Mouse (Mus musculus) kidney, embryonic 15.5 days (tissue): ENCODE results near the gene Cldn5. TPM values are rescaled to one million over a fixed set of nuclear protein-coding genes. Genes with fewer than 3 reads are reported as not detected.
A peak's percentile ranks its signal among the peaks of the same experiment; 100 is the strongest.

Source experiments
- ATAC-seq: fragments of 200-750 bp; cut with Nextera tagmentation; replicated peaks from 2 replicates; pipeline ENCODE4 v1.8.0; 2017; ENCODE audit warnings: moderate TSS enrichment; ENCODE audit not compliant: low FRiP score
- H3K27ac ChIP-seq: fragments of 300-500 bp; sonication (generic); 2 replicates; pipeline ENCODE4 v1.5.1; 2015; ENCODE audit warnings: mild to moderate bottlenecking, inconsistent platforms
- H3K27me3 ChIP-seq: fragments of 300-500 bp; sonication (generic); 2 replicates; pipeline ENCODE4 v1.6.1; 2015; ENCODE audit warnings: inconsistent platforms
- H3K36me3 ChIP-seq: fragments of 300-500 bp; sonication (generic); 2 replicates; pipeline ENCODE4 v1.6.1; 2015; ENCODE audit warnings: inconsistent platforms
- H3K4me1 ChIP-seq: fragments of 300-500 bp; sonication (generic); 2 replicates; pipeline ENCODE4 v1.6.1; 2015; ENCODE audit warnings: inconsistent platforms
- H3K4me2 ChIP-seq: fragments of 300-500 bp; sonication (generic); 2 replicates; pipeline ENCODE4 v1.6.1; 2015; ENCODE audit warnings: moderate library complexity, mild to moderate bottlenecking, inconsistent platforms
- H3K4me3 ChIP-seq: fragments of 300-500 bp; sonication (generic); replicated peaks from 2 replicates; pipeline ENCODE4 v1.5.1; 2015; ENCODE audit warnings: mild to moderate bottlenecking, inconsistent platforms
- H3K9ac ChIP-seq: fragments of 300-500 bp; sonication (generic); 2 replicates; pipeline ENCODE4 v1.6.1; 2015; ENCODE audit warnings: mild to moderate bottlenecking, inconsistent platforms
- H3K9me3 ChIP-seq: fragments of 300-500 bp; sonication (generic); replicated peaks from 2 replicates; pipeline ENCODE4 v1.6.1; 2016; ENCODE audit warnings: inconsistent platforms
- WGBS: fragments of 180-500 bp; shearing (Covaris S2); methylation state at CpG from one replicate; pipeline ENCODE4 v1.1.7; 2015; ENCODE audit warnings: mixed read lengths; 5-methylcytosine and 5-hydroxymethylcytosine counted together
- polyA plus RNA-seq: library from polyadenylated mRNA; unstranded; fragments of >200 nt; fragmentation: Nextera tagmentation; extraction: Ambion mirVana; gene quantifications from 2 replicates; pipeline ENCODE4 v1.2.1, GENCODE M21; 2015

The Cldn5 gene
- polyA plus RNA-seq, 1 experiment from 2014 or later = 99.2 TPM

DNA sequence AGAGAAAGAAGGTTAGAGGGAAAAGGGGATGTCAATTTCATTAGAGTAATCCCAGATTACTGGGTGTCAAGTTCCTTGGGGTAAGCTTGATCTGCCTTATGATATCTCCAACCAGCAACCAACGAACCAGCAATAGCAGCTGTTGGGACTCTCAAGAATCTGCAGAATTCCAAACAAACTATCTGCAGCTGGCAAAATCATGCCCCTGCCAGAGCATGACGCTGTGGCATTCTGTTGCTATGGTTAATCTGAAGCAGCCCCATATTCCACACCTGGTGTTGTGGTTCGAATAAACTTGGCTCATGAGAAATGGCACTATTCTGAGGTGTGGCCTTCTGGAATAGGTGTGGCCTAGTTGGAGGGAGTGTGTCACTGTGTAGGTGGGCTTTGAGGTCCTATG, 13.7 kb upstream of the Cldn5 start:
- no peaks in the 10 kb centered on the region for H3K4me1 ChIP-seq
- H3K9ac ChIP-seq = no peak overlapping the region
- no peak overlapping the region for H3K27ac ChIP-seq
- ATAC-seq = no peak
- H3K4me2 ChIP-seq = no peak overlapping the region
- 80% methylated on average over 3 of the region's 3 CpGs for WGBS
- no peak overlapping the region for H3K4me3 ChIP-seq
- H3K9me3 ChIP-seq = no peaks in the 10 kb centered on the region
- no peaks in the 10 kb centered on the region for H3K36me3 ChIP-seq
- H3K27me3 ChIP-seq = no peaks in the 10 kb centered on the region

DNA sequence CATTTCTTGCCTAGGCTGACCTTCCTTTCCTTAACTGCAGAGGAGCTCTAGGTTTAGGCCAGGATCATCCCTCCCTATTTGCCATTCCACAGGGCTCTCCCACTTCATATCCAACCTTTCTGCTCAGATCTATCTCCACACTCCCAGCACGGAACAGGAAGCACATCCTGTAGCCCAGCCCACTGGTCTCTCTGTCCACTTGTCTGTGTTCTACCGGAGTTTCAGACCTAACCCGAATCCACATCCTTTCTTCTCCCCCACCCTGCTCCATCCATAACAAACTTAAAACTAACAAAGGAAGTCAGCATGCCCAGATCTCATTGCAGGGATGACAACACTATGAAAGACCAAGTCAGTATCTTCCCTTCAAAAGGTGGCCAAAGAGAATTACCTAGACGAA, 10.3 kb upstream of the Cldn5 start:
- 76% methylated on average over 4 of the region's 4 CpGs for WGBS
- no peaks in the 10 kb centered on the region for H3K9me3 ChIP-seq
- no peak overlapping the region for H3K4me3 ChIP-seq
- H3K27me3 ChIP-seq = no peaks in the 10 kb centered on the region
- no peak for ATAC-seq
- H3K36me3 ChIP-seq = no peaks in the 10 kb centered on the region
- H3K4me2 ChIP-seq = no peak overlapping the region
- no peaks in the 10 kb centered on the region for H3K4me1 ChIP-seq
- H3K9ac ChIP-seq = no peak overlapping the region
- H3K27ac ChIP-seq = no peak overlapping the region

- no peak overlapping the region for H3K9ac ChIP-seq
- no peak for ATAC-seq
- H3K36me3 ChIP-seq = no peaks in the 10 kb centered on the region
- H3K27me3 ChIP-seq = 0 out of 2 replicates have a peak, but pooled peaks cover under 1% of the 10 kb centered on the region
- H3K4me1 ChIP-seq = peaks cover 11% of the 10 kb centered on the region; the same call in 1 of the 2 replicates
- 73% methylated on average over 1 of the region's 1 CpGs for WGBS
- H3K27ac ChIP-seq = no peak overlapping the region
- H3K9me3 ChIP-seq = no peaks in the 10 kb centered on the region
- H3K4me3 ChIP-seq = no peak overlapping the region
- H3K4me2 ChIP-seq = no peak overlapping the region
These were observed 7.1 kb upstream of the Cldn5 start for GRCm38 (mm10) chr16:18769501-18769900.

DNA sequence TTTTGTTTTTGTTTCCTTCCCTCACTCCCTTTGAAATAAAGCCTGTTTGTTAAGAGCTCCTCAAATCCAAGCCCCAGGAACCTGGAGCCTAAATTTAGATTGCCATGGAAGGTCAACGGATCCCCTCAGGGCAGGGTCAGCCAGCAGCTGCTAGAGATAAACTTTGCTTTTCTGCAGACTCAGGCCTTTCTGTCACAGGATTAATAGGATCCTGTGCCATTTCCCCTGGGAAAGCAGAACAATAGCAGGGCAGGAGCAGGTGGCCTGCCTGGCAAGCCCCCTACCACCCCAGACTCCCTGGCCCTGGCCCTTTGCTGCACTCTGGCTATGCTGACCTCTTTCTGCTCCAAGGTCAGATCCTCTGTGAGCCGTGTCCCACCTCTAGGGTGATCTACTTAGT, 2.7 kb upstream of the Cldn5 start:
- 41% methylated on average over 2 of the region's 2 CpGs for WGBS
- H3K4me2 ChIP-seq = no peak overlapping the region
- H3K4me3 ChIP-seq = no peak overlapping the region
- no peak for ATAC-seq
- H3K9ac ChIP-seq = no peak overlapping the region
- H3K27ac ChIP-seq = peak overlapping the region; percentile 49
- H3K27me3 ChIP-seq = peaks cover 41% of the 10 kb centered on the region
- peaks cover 34% of the 10 kb centered on the region for H3K4me1 ChIP-seq
- no peaks in the 10 kb centered on the region for H3K9me3 ChIP-seq
- no peaks in the 10 kb centered on the region for H3K36me3 ChIP-seq

GRCm38 (mm10) chr16:18775621-18776555, 759 bp upstream of the Cldn5 start:
- no peaks in the 10 kb centered on the region for H3K9me3 ChIP-seq
- peaks cover 46% of the 10 kb centered on the region for H3K27me3 ChIP-seq
- peak overlapping the region; percentile 49 for H3K27ac ChIP-seq
- H3K4me1 ChIP-seq = peaks cover 41% of the 10 kb centered on the region
- ATAC-seq = no peak
- H3K4me2 ChIP-seq = peak overlapping the region; percentile 71
- 42% methylated on average over 18 of the region's 18 CpGs for WGBS
- H3K36me3 ChIP-seq = peaks cover 6% of the 10 kb centered on the region
- H3K9ac ChIP-seq = no peak overlapping the region; the same call in 1 of the 2 replicates
- peak overlapping the region; percentile 50 for H3K4me3 ChIP-seq

DNA sequence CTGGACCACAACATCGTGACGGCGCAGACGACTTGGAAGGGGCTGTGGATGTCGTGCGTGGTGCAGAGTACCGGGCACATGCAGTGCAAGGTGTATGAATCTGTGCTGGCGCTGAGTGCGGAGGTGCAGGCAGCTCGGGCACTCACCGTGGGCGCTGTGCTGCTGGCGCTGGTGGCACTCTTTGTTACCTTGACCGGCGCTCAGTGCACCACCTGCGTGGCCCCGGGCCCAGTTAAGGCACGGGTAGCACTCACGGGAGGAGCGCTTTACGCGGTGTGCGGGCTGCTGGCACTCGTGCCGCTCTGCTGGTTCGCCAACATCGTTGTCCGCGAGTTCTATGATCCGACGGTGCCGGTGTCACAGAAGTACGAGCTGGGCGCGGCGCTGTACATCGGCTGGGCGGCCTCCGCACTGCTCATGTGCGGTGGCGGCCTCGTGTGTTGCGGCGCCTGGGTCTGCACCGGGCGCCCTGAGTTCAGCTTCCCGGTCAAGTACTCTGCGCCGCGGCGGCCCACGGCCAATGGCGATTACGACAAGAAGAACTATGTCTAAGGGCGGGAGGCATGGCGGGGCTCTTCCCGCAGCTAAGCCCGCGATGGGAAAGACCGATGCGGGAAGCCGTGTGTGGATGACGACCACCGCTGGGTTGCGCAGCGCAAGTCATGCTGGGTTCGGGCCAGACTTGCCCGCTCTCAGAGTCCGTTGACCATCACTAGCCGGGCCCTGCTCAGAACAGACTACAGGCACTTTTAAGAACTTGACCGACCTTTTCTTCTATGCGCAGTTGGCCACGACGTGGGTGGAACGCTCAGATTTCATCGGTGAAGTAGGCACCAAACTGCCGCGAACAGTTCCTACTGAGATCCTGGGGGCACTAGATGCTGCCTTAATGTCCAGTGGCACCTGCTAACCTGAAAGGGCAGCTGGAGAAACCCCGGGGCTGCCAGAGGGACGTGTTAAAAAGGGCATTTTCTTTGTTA, 744 bp downstream of the Cldn5 start:
- H3K4me2 ChIP-seq = peak overlapping the region; percentile 71
- peak overlapping the region; percentile 53 for H3K9ac ChIP-seq
- no peaks in the 10 kb centered on the region for H3K9me3 ChIP-seq
- peak overlapping the region; percentile 72 for H3K27ac ChIP-seq
- peak; percentile 10; the same call in 1 of the 2 replicates for ATAC-seq
- WGBS = 1% methylated on average over 80 of the region's 80 CpGs
- peaks cover 15% of the 10 kb centered on the region for H3K36me3 ChIP-seq
- peak overlapping the region; percentile 50 for H3K4me3 ChIP-seq
- peaks cover 52% of the 10 kb centered on the region for H3K4me1 ChIP-seq
- H3K27me3 ChIP-seq = peaks cover 46% of the 10 kb centered on the region

DNA sequence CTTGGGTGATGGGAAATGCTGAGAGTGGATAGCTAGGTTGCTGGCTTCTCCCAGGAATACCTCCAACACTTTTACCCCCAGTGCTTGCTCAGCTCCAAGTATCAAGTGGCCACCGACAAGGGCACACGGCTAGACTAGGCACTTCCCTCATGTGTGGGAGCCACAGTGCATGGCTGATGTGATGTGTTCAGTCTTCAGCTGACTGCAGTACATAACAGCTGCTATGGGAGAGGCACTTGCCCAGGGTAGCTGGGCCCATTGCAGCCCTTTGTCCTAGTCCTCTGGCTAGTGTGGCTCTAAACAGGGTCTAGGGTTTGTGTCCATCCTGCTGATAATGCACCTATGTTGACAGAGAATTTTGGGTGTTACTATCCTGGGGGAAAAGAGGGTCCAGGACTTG, 1.8 kb downstream of the Cldn5 start:
- Histone ChIP-seq H3K4me3 (peak overlapping the region; percentile 50), H3K4me1 (peaks cover 49% of the 10 kb centered on the region), H3K9ac (peak overlapping the region; percentile 53), H3K9me3 (no peaks in the 10 kb centered on the region), H3K36me3 (peaks cover 22% of the 10 kb centered on the region), H3K27ac (peak overlapping the region; percentile 72), H3K4me2 (peak overlapping the region; percentile 71), H3K27me3 (peaks cover 46% of the 10 kb centered on the region)
- ATAC-seq = no peak
- 15% methylated on average over 2 of the region's 2 CpGs for WGBS

DNA sequence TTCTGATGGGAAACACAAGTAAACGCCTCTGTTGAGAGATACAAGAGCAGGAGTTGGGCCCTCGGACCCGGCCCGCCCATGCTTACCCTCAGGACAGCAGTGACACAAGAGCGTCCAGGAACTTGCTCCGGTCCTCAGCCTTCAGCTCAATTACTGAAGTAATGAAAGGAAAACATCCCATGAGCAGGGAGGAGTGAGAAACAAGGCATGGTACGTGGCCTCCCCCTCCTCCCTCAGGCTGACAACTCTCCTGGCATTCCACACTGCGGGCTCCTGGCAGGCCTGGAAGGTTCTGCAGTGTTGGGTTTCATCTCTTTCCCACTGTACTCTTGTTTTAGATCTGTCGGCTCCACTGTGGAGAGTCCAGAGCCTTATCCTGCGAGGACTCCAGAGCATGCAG, 5.2 kb downstream of the Cldn5 start:
- peaks cover 36% of the 10 kb centered on the region for H3K4me1 ChIP-seq
- H3K27ac ChIP-seq = peak overlapping the region; percentile 77
- no peak overlapping the region for H3K4me3 ChIP-seq
- H3K9me3 ChIP-seq = no peaks in the 10 kb centered on the region
- H3K36me3 ChIP-seq = peaks cover 54% of the 10 kb centered on the region
- WGBS = 65% methylated on average over 10 of the region's 10 CpGs
- peaks cover 26% of the 10 kb centered on the region for H3K27me3 ChIP-seq
- H3K9ac ChIP-seq = no peak overlapping the region
- no peak overlapping the region for H3K4me2 ChIP-seq
- ATAC-seq = peak; percentile 82

DNA sequence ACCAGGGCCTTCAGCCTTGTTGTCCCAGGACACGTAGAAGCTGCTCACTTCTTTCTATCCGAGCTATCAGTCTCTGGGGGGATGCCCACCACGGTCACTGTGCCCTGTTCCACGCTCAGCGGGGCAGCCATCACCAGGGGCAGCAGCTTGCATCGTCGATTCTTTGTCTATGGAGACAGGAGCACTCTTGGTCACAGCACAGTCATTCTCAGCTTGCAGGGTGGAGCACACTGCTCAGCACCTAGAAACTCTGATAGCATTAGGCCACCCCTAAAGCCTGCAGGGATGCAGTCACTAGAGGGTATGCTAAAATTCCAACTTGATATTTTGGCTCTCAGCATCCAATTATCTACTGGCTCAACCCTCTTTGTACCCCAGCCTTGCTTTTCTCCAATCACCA, 8.4 kb downstream of the Cldn5 start:
- Histone ChIP-seq H3K4me1 (peaks cover 15% of the 10 kb centered on the region), H3K36me3 (peaks cover 79% of the 10 kb centered on the region), H3K9ac (no peak overlapping the region), H3K4me3 (no peak overlapping the region), H3K4me2 (no peak overlapping the region), H3K9me3 (no peaks in the 10 kb centered on the region), H3K27me3 (no peaks in the 10 kb centered on the region), H3K27ac (no peak overlapping the region)
- no peak for ATAC-seq
- 90% methylated on average over 7 of the region's 7 CpGs for WGBS

DNA sequence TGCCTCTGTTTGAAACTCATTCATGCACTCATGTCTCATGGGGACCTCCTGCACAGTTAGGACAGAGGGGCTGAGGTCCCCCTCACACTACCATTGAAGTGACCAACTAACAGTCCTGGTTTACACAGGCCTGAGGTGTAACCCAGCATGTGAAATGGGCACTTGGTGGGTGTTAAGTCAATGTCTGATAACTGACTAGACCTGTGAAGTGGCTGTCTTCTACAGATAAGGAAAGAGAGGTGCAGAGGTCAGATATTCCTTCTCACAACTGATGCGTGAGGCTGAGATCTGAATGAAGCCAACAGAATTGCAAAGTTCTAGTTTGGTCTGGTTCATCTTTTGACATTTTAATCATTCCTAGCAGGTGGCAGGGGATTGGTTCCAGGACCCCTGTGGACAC, 8.8 kb downstream of the Cldn5 start:
- Histone ChIP-seq H3K9me3 (no peaks in the 10 kb centered on the region), H3K4me2 (no peak overlapping the region), H3K4me1 (peaks cover 13% of the 10 kb centered on the region), H3K27me3 (no peaks in the 10 kb centered on the region), H3K4me3 (no peak overlapping the region), H3K9ac (no peak overlapping the region), H3K27ac (no peak overlapping the region), H3K36me3 (peaks cover 81% of the 10 kb centered on the region)
- no peak for ATAC-seq
- WGBS = 85% methylated on average over 1 of the region's 1 CpGs

DNA sequence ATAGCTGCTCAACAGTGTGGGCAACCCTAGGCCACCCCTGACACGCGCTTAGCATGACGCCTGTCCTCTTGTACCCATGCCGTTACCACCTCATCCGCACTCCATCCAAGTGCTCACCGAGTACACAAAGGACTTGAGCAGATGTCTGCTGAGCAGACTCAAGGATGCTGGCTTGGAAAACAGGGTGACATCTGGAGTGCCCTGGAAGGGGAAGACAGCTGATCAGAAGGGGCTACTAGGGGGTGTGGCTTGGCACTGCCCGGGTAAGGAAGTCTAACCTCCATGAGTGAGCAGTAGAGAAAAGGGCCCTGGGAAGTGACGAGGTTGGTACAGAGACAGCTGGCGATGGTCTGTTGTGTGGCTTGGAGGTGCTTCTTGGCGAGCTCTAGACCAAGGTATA, 10.0 kb downstream of the Cldn5 start:
- no peaks in the 10 kb centered on the region for H3K27me3 ChIP-seq
- WGBS = 95% methylated on average over 10 of the region's 10 CpGs
- H3K4me2 ChIP-seq = no peak overlapping the region
- H3K4me1 ChIP-seq = peaks cover 6% of the 10 kb centered on the region; the same call in 1 of the 2 replicates
- peaks cover 89% of the 10 kb centered on the region for H3K36me3 ChIP-seq
- H3K4me3 ChIP-seq = no peak overlapping the region
- no peak overlapping the region for H3K9ac ChIP-seq
- no peak overlapping the region for H3K27ac ChIP-seq
- H3K9me3 ChIP-seq = no peaks in the 10 kb centered on the region
- no peak for ATAC-seq
